Mouse (Mus musculus): ENCODE data around the gene Kdsr. TPM values are rescaled to one million over a fixed set of nuclear protein-coding genes. Genes with fewer than 3 reads are reported as not detected.
"Not testable (repeated sequence)": the region's sequence is repeated elsewhere in the genome, so short reads cannot be mapped to it uniquely, and the experiment has no call there.

Gene Kdsr
- polyA plus RNA-seq, 1 experiment from 2014 or later = 10.8 TPM

- ATAC-seq = no peak
- H3K9me3 ChIP-seq (ENCODE audit: control insufficient read depth) = no peaks in the 10 kb centered on the region
- H3K27ac ChIP-seq (ENCODE audit: low read depth, low read length) = no peak overlapping the region
- H3K27me3 ChIP-seq (replicated peaks; ENCODE audit: control insufficient read depth, insufficient read depth, low read length) = no peaks in the 10 kb centered on the region
- no peak overlapping the region for H3K4me3 ChIP-seq (ENCODE audit: low read depth, low read length)
- H3K4me2 ChIP-seq (replicated peaks; ENCODE audit: low read depth) = no peak overlapping the region
- peak; percentile 80 for TF ChIP-seq CTCF (IDR thresholded peaks at IDR 0.05; ENCODE audit: low read depth)
- peaks cover 42% of the 10 kb centered on the region for H3K36me3 ChIP-seq (ENCODE audit: control insufficient read depth, insufficient read depth)
- WGBS = 56% methylated on average over 2 of the region's 2 CpGs
- H3K9ac ChIP-seq (ENCODE audit: low read depth, low read length) = no peak overlapping the region
- H3K4me1 ChIP-seq (replicated peaks; ENCODE audit: control insufficient read depth, insufficient read depth, low read length) = no peaks in the 10 kb centered on the region
These were observed 23.9 kb downstream of the Kdsr start for GRCm38 (mm10) chr1:106735586-106735985.

GRCm38 (mm10) chr1:106722061-106722460 is 37.5 kb downstream of the Kdsr start:
- H3K27me3 ChIP-seq (replicated peaks; ENCODE audit: control insufficient read depth, insufficient read depth, low read length) = no peaks in the 10 kb centered on the region

GRCm38 (mm10) chr1:106717736-106718135 is 41.8 kb downstream of the Kdsr start:
- not testable (repeated sequence) for H3K27ac ChIP-seq (ENCODE audit: low read depth, low read length)

More at GRCm38 (mm10) chr1:106722061-106722460, 37.5 kb downstream of the Kdsr start:
- H3K36me3 ChIP-seq (ENCODE audit: control insufficient read depth, insufficient read depth) = no peaks in the 10 kb centered on the region; the same call in 1 of the 2 replicates
- no peak overlapping the region for H3K4me3 ChIP-seq (ENCODE audit: low read depth, low read length)
- ATAC-seq = no peak
- H3K4me2 ChIP-seq (replicated peaks; ENCODE audit: low read depth) = no peak overlapping the region
- H3K9me3 ChIP-seq (ENCODE audit: control insufficient read depth) = no peaks in the 10 kb centered on the region
- no peak overlapping the region for H3K9ac ChIP-seq (ENCODE audit: low read depth, low read length)
- no peak overlapping the region for H3K27ac ChIP-seq (ENCODE audit: low read depth, low read length)
- WGBS = 62% methylated on average over 5 of the region's 5 CpGs
- H3K4me1 ChIP-seq (replicated peaks; ENCODE audit: control insufficient read depth, insufficient read depth, low read length) = no peaks in the 10 kb centered on the region
- no peak for TF ChIP-seq CTCF (IDR thresholded peaks at IDR 0.05; ENCODE audit: low read depth)

GRCm38 (mm10) chr1:106717071-106717601 is 42.4 kb downstream of the Kdsr start:
- Histone ChIP-seq H3K9ac (ENCODE audit: low read depth, low read length) (no peak overlapping the region), H3K27me3 (replicated peaks; ENCODE audit: control insufficient read depth, insufficient read depth, low read length) (no peaks in the 10 kb centered on the region), H3K4me2 (replicated peaks; ENCODE audit: low read depth) (no peak overlapping the region), H3K36me3 (ENCODE audit: control insufficient read depth, insufficient read depth) (no peaks in the 10 kb centered on the region), H3K27ac (ENCODE audit: low read depth, low read length) (no peak overlapping the region), H3K4me3 (ENCODE audit: low read depth, low read length) (no peak overlapping the region), H3K9me3 (ENCODE audit: control insufficient read depth) (no peaks in the 10 kb centered on the region), H3K4me1 (replicated peaks; ENCODE audit: control insufficient read depth, insufficient read depth, low read length) (0 out of 2 replicates have a peak, but pooled peaks cover 3% of the 10 kb centered on the region)
- 34% methylated on average over 7 of the region's 7 CpGs for WGBS
- peak; percentile 94 for TF ChIP-seq CTCF (IDR thresholded peaks at IDR 0.05; ENCODE audit: low read depth)
- ATAC-seq = no peak

More at GRCm38 (mm10) chr1:106717736-106718135, 41.8 kb downstream of the Kdsr start:
- ATAC-seq; H3K4me1 ChIP-seq (replicated peaks; ENCODE audit: control insufficient read depth, insufficient read depth, low read length); H3K4me2 ChIP-seq (replicated peaks; ENCODE audit: low read depth); H3K9ac ChIP-seq (ENCODE audit: low read depth, low read length); H3K36me3 ChIP-seq (ENCODE audit: control insufficient read depth, insufficient read depth); H3K4me3 ChIP-seq (ENCODE audit: low read depth, low read length); H3K9me3 ChIP-seq (ENCODE audit: control insufficient read depth); H3K27me3 ChIP-seq (replicated peaks; ENCODE audit: control insufficient read depth, insufficient read depth, low read length): not testable (repeated sequence)
- 67% methylated on average over 7 of the region's 7 CpGs for WGBS

GRCm38 (mm10) chr1:106716141-106716540 is 43.4 kb downstream of the Kdsr start:
- no peak for TF ChIP-seq CTCF (IDR thresholded peaks at IDR 0.05; ENCODE audit: low read depth)
- Histone ChIP-seq H3K4me3 (ENCODE audit: low read depth, low read length) (no peak overlapping the region), H3K4me1 (replicated peaks; ENCODE audit: control insufficient read depth, insufficient read depth, low read length) (0 out of 2 replicates have a peak, but pooled peaks cover 3% of the 10 kb centered on the region), H3K27ac (ENCODE audit: low read depth, low read length) (no peak overlapping the region), H3K9me3 (ENCODE audit: control insufficient read depth) (no peaks in the 10 kb centered on the region), H3K4me2 (replicated peaks; ENCODE audit: low read depth) (no peak overlapping the region), H3K9ac (ENCODE audit: low read depth, low read length) (no peak overlapping the region), H3K27me3 (replicated peaks; ENCODE audit: control insufficient read depth, insufficient read depth, low read length) (no peaks in the 10 kb centered on the region), H3K36me3 (ENCODE audit: control insufficient read depth, insufficient read depth) (no peaks in the 10 kb centered on the region)
- no peak for ATAC-seq
- WGBS = 88% methylated on average over 3 of the region's 3 CpGs

GRCm38 (mm10) chr1:106715111-106716083 is 44.1 kb downstream of the Kdsr start:
- H3K27ac ChIP-seq (ENCODE audit: low read depth, low read length) = no peak overlapping the region
- H3K9ac ChIP-seq (ENCODE audit: low read depth, low read length) = no peak overlapping the region
- ATAC-seq = no peak
- H3K4me3 ChIP-seq (ENCODE audit: low read depth, low read length) = no peak overlapping the region
- 0 out of 2 replicates have a peak, but pooled peaks cover 3% of the 10 kb centered on the region for H3K4me1 ChIP-seq (replicated peaks; ENCODE audit: control insufficient read depth, insufficient read depth, low read length)
- H3K9me3 ChIP-seq (ENCODE audit: control insufficient read depth) = no peaks in the 10 kb centered on the region
- no peaks in the 10 kb centered on the region for H3K27me3 ChIP-seq (replicated peaks; ENCODE audit: control insufficient read depth, insufficient read depth, low read length)
- WGBS = 90% methylated on average over 13 of the region's 13 CpGs
- H3K36me3 ChIP-seq (ENCODE audit: control insufficient read depth, insufficient read depth) = no peaks in the 10 kb centered on the region
- no peak for TF ChIP-seq CTCF (IDR thresholded peaks at IDR 0.05; ENCODE audit: low read depth)
- no peak overlapping the region for H3K4me2 ChIP-seq (replicated peaks; ENCODE audit: low read depth)

Data from intestine, postnatal 0 days (tissue).